Mouse (Mus musculus): ENCODE measurements around the gene Thsd4. TPM values are rescaled to one million over a fixed set of nuclear protein-coding genes. Genes with fewer than 3 reads are reported as not detected.

The Thsd4 gene
- polyA plus RNA-seq, 1 experiment from 2014 or later, result 19.5 TPM

DNA sequence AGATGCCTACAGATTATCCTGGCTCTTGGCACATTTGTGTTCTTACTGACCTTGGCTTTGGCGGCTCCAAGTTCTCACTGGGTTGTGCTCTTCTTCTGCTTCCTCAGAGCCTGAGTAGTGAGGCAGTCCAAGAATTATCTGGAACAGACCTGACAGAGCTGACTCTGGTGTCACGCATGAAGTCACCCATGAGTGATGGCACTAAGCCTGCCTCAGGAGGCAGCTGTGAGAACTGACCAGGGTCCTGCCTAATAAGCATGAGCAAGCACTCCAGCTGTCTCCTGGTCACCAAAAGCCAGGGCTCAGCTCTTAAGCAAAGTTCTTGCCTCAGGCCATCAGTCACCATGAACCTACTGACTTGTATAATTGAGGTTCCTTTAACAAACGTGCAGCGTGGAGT, 89.9 kb downstream of the Thsd4 start:
- Histone ChIP-seq H3K36me3 (peaks cover 9% of the 10 kb centered on the region; the same call in 1 of the 2 replicates), H3K4me1 (0 out of 2 replicates have a peak, but pooled peaks cover 2% of the 10 kb centered on the region), H3K27ac (no peak overlapping the region), H3K9me3 (no peaks in the 10 kb centered on the region), H3K4me3 (no peak overlapping the region), H3K27me3 (ENCODE audit: insufficient read depth, poor library complexity, severe bottlenecking) (no peaks in the 10 kb centered on the region)
- no peak for DNase-seq (ENCODE audit: low spot score)
- 84% methylated on average over 4 of the region's 4 CpGs for WGBS

DNA sequence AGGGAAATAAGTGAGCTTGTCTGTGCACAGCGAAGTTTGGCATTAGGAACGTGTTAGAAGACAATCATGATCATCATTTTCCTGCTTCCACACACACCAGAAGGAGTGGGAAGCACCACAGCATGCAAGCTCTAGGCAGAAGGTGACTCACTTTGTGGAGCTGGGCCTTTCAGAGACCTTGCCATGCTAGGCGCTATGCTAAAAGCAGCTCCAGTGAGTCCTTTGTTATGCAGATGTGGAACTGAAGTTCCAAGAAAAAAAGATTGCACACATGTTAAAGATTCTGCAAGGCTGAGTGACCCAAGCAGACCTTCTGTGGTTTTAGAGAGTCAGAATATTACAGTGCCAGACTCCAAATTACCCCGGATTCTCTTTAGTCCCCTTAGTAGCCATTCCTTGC, 91.8 kb downstream of the Thsd4 start:
- no peak for DNase-seq (ENCODE audit: low spot score)
- WGBS, result 82% methylated on average over 4 of the region's 4 CpGs
- Histone ChIP-seq H3K27ac (no peak overlapping the region), H3K27me3 (ENCODE audit: insufficient read depth, poor library complexity, severe bottlenecking) (no peaks in the 10 kb centered on the region), H3K36me3 (peaks cover 9% of the 10 kb centered on the region; the same call in 1 of the 2 replicates), H3K4me1 (peaks cover 2% of the 10 kb centered on the region; the same call in 1 of the 2 replicates), H3K9me3 (no peaks in the 10 kb centered on the region), H3K4me3 (no peak overlapping the region)

DNA sequence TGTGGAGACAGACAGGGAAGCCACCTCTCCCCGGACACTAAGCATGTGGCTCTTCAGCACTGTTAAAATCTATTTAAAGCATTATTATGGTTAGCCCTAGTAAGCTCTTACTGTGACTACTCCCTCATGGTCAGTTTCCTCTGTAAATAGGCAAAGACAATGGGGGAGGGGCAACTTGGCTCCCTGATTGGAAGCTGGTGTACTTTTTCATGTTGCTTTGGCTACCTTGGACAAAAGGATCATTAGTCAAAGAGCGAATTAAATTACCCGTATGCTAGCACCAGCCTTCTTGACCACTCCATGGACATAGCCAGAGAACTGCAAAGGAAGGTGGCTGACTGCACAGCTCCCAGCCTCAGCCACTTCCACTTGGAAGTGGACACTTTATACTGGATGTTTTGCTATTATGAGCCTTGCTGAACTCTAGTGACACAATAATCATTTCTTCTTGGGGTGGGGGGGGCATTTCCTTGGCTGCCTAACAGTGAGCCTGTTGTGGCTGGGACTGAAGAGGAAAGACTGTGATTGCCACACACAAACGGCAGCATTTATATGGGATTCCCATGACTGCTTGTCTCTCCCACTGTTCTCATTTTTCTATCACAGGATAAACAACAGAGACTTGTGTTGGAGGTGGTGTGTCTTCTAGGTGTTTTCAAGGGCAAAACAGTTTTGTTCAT, 107.6 kb downstream of the Thsd4 start:
- no peak for DNase-seq (ENCODE audit: low spot score)
- Histone ChIP-seq H3K4me3 (no peak overlapping the region), H3K36me3 (no peaks in the 10 kb centered on the region), H3K9me3 (no peaks in the 10 kb centered on the region), H3K27me3 (ENCODE audit: insufficient read depth, poor library complexity, severe bottlenecking) (no peaks in the 10 kb centered on the region), H3K4me1 (peaks cover 12% of the 10 kb centered on the region), H3K27ac (no peak overlapping the region)
- 64% methylated on average over 4 of the region's 4 CpGs for WGBS

DNA sequence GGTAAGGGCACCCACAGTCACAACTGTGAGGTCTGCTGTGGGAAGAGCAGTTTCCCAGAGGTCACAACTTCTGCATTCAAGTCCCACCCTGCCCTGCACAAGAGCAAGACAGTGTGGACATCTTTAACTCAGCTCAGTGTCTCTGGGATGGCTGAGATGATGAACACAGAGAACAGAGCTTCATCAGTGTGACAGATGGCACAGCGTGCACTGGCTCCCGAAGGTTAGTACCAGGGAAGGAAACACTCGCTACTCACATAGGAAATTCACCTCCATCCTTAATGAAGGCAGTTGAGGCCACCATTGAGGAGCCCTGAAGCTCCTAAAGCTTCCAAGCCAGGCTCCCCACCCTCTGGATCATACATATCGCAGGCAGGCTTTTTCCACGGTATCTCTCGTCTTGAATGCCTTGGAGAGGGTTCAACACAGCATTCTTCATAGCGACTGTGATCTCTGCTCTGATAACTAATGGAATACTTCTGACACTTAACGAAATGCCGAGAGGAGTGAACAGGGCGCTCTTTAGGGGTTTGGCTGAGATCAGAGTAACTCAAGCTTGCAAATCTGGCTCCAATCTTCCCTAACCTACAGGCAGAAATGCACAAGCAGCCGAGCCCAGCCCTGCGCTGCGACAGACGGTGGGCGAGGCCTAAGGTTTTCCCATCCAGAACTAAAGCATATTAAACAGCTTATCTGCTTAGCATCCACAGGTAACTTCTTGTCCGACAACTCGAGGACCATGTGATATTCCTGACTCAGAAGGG, 110.8 kb downstream of the Thsd4 start:
- 70% methylated on average over 17 of the region's 17 CpGs for WGBS

GRCm38 (mm10) chr9:60407374-60407773, 114.5 kb downstream of the Thsd4 start:
- Histone ChIP-seq H3K27ac (peak overlapping the region; percentile 62; the same call in 1 of the 2 replicates), H3K4me1 (peaks cover 17% of the 10 kb centered on the region), H3K4me3 (no peak overlapping the region), H3K9me3 (no peaks in the 10 kb centered on the region), H3K36me3 (no peaks in the 10 kb centered on the region), H3K27me3 (ENCODE audit: insufficient read depth, poor library complexity, severe bottlenecking) (no peaks in the 10 kb centered on the region)
- DNase-seq (ENCODE audit: low spot score), result no peak
- WGBS, result 29% methylated on average over 1 of the region's 1 CpGs

More for the DNA sequence above, 110.8 kb downstream of the Thsd4 start:
- Histone ChIP-seq H3K9me3 (no peaks in the 10 kb centered on the region), H3K4me3 (no peak overlapping the region), H3K27me3 (ENCODE audit: insufficient read depth, poor library complexity, severe bottlenecking) (no peaks in the 10 kb centered on the region), H3K36me3 (no peaks in the 10 kb centered on the region), H3K4me1 (peaks cover 19% of the 10 kb centered on the region), H3K27ac (no peak overlapping the region)
- DNase-seq (ENCODE audit: low spot score), result no peak

GRCm38 (mm10) chr9:60405777-60406176, 116.1 kb downstream of the Thsd4 start:
- H3K27ac ChIP-seq, result no peak overlapping the region
- no peaks in the 10 kb centered on the region for H3K36me3 ChIP-seq
- H3K4me3 ChIP-seq, result no peak overlapping the region
- DNase-seq (ENCODE audit: low spot score), result no peak
- H3K27me3 ChIP-seq (ENCODE audit: insufficient read depth, poor library complexity, severe bottlenecking), result no peaks in the 10 kb centered on the region
- peaks cover 12% of the 10 kb centered on the region for H3K4me1 ChIP-seq
- WGBS, result 43% methylated on average over 7 of the region's 7 CpGs
- H3K9me3 ChIP-seq, result no peaks in the 10 kb centered on the region

DNA sequence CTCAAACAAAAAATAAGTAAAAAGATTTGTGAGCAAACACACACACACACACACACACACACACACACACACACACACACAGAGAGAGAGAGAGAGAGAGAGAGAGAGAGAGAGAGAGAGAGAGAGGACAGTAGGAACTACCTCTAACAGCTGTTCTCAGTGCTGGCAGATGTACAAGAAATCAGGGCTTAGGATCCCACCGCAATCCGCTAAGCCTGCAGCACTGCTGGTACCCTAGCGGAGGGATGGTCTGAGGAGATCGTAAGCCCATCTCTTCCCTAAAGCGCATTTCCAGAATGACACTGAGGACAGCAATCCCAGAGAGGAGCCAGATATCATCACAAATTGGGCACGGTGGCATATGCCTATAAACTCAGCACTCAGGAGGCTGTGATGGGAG, 119.2 kb downstream of the Thsd4 start:
- Histone ChIP-seq H3K9me3 (no peaks in the 10 kb centered on the region), H3K4me3 (no peak overlapping the region), H3K4me1 (peaks cover 12% of the 10 kb centered on the region), H3K27ac (no peak overlapping the region), H3K36me3 (no peaks in the 10 kb centered on the region), H3K27me3 (ENCODE audit: insufficient read depth, poor library complexity, severe bottlenecking) (no peaks in the 10 kb centered on the region)
- WGBS, result 88% methylated on average over 6 of the region's 6 CpGs
- DNase-seq (ENCODE audit: low spot score), result no peak

GRCm38 (mm10) chr9:60400001-60400400, 121.8 kb downstream of the Thsd4 start:
- no peaks in the 10 kb centered on the region for H3K9me3 ChIP-seq
- H3K4me3 ChIP-seq, result no peak overlapping the region
- WGBS, result 90% methylated on average over 8 of the region's 8 CpGs
- DNase-seq (ENCODE audit: low spot score), result no peak
- H3K4me1 ChIP-seq, result peaks cover 6% of the 10 kb centered on the region
- H3K36me3 ChIP-seq, result no peaks in the 10 kb centered on the region
- no peaks in the 10 kb centered on the region for H3K27me3 ChIP-seq (ENCODE audit: insufficient read depth, poor library complexity, severe bottlenecking)
- H3K27ac ChIP-seq, result no peak overlapping the region

GRCm38 (mm10) chr9:60398073-60398472, 123.8 kb downstream of the Thsd4 start:
- Histone ChIP-seq H3K27ac (no peak overlapping the region), H3K27me3 (ENCODE audit: insufficient read depth, poor library complexity, severe bottlenecking) (no peaks in the 10 kb centered on the region), H3K36me3 (peaks cover 8% of the 10 kb centered on the region), H3K4me3 (no peak overlapping the region), H3K4me1 (peaks cover 6% of the 10 kb centered on the region), H3K9me3 (no peaks in the 10 kb centered on the region)
- WGBS, result 56% methylated on average over 2 of the region's 2 CpGs
- peak; percentile 58 for DNase-seq (ENCODE audit: low spot score)

DNA sequence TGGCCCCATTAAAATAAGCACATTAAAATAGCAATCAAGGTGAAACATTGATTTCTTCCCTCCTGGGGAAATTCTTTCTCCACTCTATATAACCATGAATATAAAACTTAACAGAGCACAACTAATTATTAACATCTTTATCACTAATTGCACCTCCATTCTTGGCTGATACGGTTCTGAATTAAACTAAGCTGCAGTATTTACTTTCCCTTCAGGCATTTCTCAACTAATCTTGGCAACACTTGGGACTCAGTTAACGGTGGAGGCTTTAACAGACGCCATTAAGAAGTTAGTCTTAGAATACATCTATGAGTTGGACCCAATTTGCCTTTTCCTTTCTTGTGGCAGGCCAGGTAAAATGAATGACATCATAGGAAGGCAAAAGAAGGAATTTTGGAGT, 125.8 kb downstream of the Thsd4 start:
- no peaks in the 10 kb centered on the region for H3K27me3 ChIP-seq (ENCODE audit: insufficient read depth, poor library complexity, severe bottlenecking)
- no peak overlapping the region for H3K4me3 ChIP-seq
- H3K27ac ChIP-seq, result no peak overlapping the region
- peaks cover 6% of the 10 kb centered on the region for H3K4me1 ChIP-seq
- H3K9me3 ChIP-seq, result no peaks in the 10 kb centered on the region
- WGBS, result 81% methylated on average over 3 of the region's 3 CpGs
- DNase-seq (ENCODE audit: low spot score), result no peak
- peaks cover 12% of the 10 kb centered on the region for H3K36me3 ChIP-seq

DNA sequence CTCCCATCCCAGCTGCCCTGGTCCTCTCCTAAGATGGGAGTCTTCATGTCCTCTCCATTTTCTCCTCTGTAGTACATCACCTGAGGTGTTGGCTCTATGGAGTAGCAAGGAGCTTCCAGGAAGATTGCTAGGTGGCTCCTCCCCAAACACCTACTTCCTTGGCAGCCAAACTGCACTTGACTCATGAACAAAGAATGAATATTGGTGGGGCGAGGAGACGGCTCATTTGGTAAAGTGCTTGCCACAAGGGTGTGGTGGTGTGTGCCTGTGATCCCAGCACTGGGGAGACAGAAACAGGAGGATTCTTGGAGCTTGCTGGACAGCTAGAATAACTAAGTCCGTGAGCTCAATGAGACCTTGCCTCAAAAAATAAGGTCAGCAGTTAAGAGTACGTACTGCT, 128.9 kb downstream of the Thsd4 start:
- Histone ChIP-seq H3K4me3 (no peak overlapping the region), H3K27me3 (ENCODE audit: insufficient read depth, poor library complexity, severe bottlenecking) (no peaks in the 10 kb centered on the region), H3K36me3 (peaks cover 13% of the 10 kb centered on the region), H3K27ac (no peak overlapping the region), H3K9me3 (no peaks in the 10 kb centered on the region), H3K4me1 (peaks cover 6% of the 10 kb centered on the region; the same call in 1 of the 2 replicates)
- no peak for DNase-seq (ENCODE audit: low spot score)
- WGBS, result 94% methylated on average over 4 of the region's 4 CpGs

DNA sequence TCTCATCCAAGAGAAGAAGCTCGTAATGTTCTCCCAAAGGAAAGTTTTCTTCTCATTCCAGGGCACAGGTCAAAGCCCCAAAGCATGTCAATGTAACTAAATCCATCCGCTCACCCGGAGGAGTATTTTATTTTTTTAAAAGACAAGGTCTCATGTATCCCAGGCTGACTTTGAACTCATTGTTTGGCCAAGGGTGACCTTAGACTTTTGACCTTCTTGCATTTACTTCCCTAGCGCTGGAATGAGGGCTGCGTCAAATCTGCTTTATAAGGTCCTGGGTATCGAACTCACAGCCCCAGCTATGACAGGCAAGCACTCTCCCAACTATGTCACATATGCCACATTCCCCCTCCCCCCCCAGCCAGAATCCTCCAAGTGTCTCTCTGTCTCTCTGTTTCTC, 137.1 kb downstream of the Thsd4 start:
- Histone ChIP-seq H3K9me3 (no peaks in the 10 kb centered on the region), H3K27ac (no peak overlapping the region), H3K27me3 (ENCODE audit: insufficient read depth, poor library complexity, severe bottlenecking) (no peaks in the 10 kb centered on the region), H3K4me3 (no peak overlapping the region), H3K4me1 (0 out of 2 replicates have a peak, but pooled peaks cover 8% of the 10 kb centered on the region), H3K36me3 (no peaks in the 10 kb centered on the region)
- WGBS, result 77% methylated on average over 6 of the region's 6 CpGs
- no peak for DNase-seq (ENCODE audit: low spot score)

DNA sequence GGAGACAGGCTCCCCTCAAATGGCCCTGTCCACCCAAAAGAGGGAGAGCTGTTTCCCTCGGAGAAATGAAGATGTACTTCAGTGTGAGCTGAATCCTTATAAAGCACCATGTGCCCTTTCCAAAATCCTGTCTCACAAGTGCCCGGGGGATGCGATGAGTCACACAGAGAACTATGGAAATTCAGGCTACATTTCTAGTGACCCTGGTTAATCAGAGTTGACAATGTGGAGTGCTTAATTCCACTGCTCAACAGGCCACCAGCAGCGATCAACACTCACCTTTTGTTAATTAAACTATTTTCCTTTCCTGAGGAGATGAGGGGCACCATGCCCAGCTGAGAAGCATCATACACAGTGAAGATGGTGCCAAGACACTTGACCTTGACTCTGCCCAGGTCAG, 138.9 kb downstream of the Thsd4 start:
- no peak overlapping the region for H3K4me3 ChIP-seq
- 0 out of 2 replicates have a peak, but pooled peaks cover 8% of the 10 kb centered on the region for H3K4me1 ChIP-seq
- H3K9me3 ChIP-seq, result no peaks in the 10 kb centered on the region
- WGBS, result 72% methylated on average over 4 of the region's 4 CpGs
- DNase-seq (ENCODE audit: low spot score), result no peak
- H3K27ac ChIP-seq, result no peak overlapping the region
- H3K36me3 ChIP-seq, result no peaks in the 10 kb centered on the region
- no peaks in the 10 kb centered on the region for H3K27me3 ChIP-seq (ENCODE audit: insufficient read depth, poor library complexity, severe bottlenecking)
